Mouse (Mus musculus) E14TG2a.4 (cell line): ENCODE measurements around the gene Zfp3.

Experiments used
- CTCF ChIP-seq: conservative IDR thresholded peaks from 2 replicates; pipeline ENCODE4 v1.5.1; 2014; ENCODE audit warnings: low read length
- NANOG ChIP-seq: IDR thresholded peaks from 2 replicates; pipeline ENCODE4 v1.6.1; 2014; ENCODE audit warnings: borderline replicate concordance, low read length, mixed read lengths
- POU5F1 ChIP-seq: IDR thresholded peaks from 2 replicates; pipeline ENCODE4 v1.6.1; 2014; ENCODE audit warnings: low read length, borderline replicate concordance

GRCm38 (mm10) chr11:70733256-70733655 lies 30.8 kb upstream of the Zfp3 start:
- TF ChIP-seq CTCF (no peak), NANOG (no peak), POU5F1 (no peak)
